Mouse (Mus musculus): ENCODE data around the gene Elf5. TPM values are rescaled to one million over a fixed set of nuclear protein-coding genes. Genes with fewer than 3 reads are reported as not detected.

Elf5 gene
- not detected in 2 replicates for polyA plus RNA-seq (2015; fragmentation: Nextera tagmentation; extraction: Ambion mirVana)

GRCm38 (mm10) chr2:103411348-103411747 lies at the start of gene Elf5:
Gene Elf5, plus strand, starts transcription at chr2:103411688.
- Histone ChIP-seq H3K27ac (ENCODE audit: low read length) (no peak within 1 kb of the TSS), H3K36me3 (ENCODE audit: control insufficient read depth, insufficient read depth, low read length) (no peaks in the 10 kb centered on the region), H3K4me3 (ENCODE audit: low read depth, low read length) (no peak within 1 kb of the TSS), H3K27me3 (ENCODE audit: control insufficient read depth, insufficient read depth, low read depth, low read length) (no peaks in the 10 kb centered on the region), H3K4me2 (ENCODE audit: low read length) (no peak within 1 kb of the TSS), H3K4me1 (ENCODE audit: control insufficient read depth, insufficient read depth, low read length) (no peaks in the 10 kb centered on the region), H3K9ac (ENCODE audit: low read depth, low read length) (no peak within 1 kb of the TSS), H3K9me3 (replicated peaks; ENCODE audit: control insufficient read depth, low read length, poor library complexity, severe bottlenecking) (no peaks in the 10 kb centered on the region)
- WGBS: 88% methylated on average over 6 of the region's 6 CpGs
- no peak for ATAC-seq

- H3K36me3 ChIP-seq (ENCODE audit: control insufficient read depth, insufficient read depth, low read length): no peaks in the 10 kb centered on the region
Observed at GRCm38 (mm10) chr2:103372541-103372940, 38.9 kb upstream of the Elf5 start.

GRCm38 (mm10) chr2:103379502-103380160 lies 31.9 kb upstream of the Elf5 start:
- H3K4me3 ChIP-seq (ENCODE audit: low read depth, low read length): no peak overlapping the region
- WGBS: 88% methylated on average over 9 of the region's 9 CpGs
- no peaks in the 10 kb centered on the region for H3K9me3 ChIP-seq (replicated peaks; ENCODE audit: control insufficient read depth, low read length, poor library complexity, severe bottlenecking)
- no peak overlapping the region for H3K27ac ChIP-seq (ENCODE audit: low read length)
- H3K4me2 ChIP-seq (ENCODE audit: low read length): no peak overlapping the region
- ATAC-seq: no peak
- no peaks in the 10 kb centered on the region for H3K27me3 ChIP-seq (ENCODE audit: control insufficient read depth, insufficient read depth, low read depth, low read length)
- no peaks in the 10 kb centered on the region for H3K4me1 ChIP-seq (ENCODE audit: control insufficient read depth, insufficient read depth, low read length)
- H3K36me3 ChIP-seq (ENCODE audit: control insufficient read depth, insufficient read depth, low read length): no peaks in the 10 kb centered on the region
- H3K9ac ChIP-seq (ENCODE audit: low read depth, low read length): no peak overlapping the region

More at GRCm38 (mm10) chr2:103372541-103372940, 38.9 kb upstream of the Elf5 start:
- Histone ChIP-seq H3K9me3 (replicated peaks; ENCODE audit: control insufficient read depth, low read length, poor library complexity, severe bottlenecking) (no peaks in the 10 kb centered on the region), H3K4me1 (ENCODE audit: control insufficient read depth, insufficient read depth, low read length) (no peaks in the 10 kb centered on the region), H3K9ac (ENCODE audit: low read depth, low read length) (no peak overlapping the region), H3K27me3 (ENCODE audit: control insufficient read depth, insufficient read depth, low read depth, low read length) (no peaks in the 10 kb centered on the region), H3K27ac (ENCODE audit: low read length) (no peak overlapping the region), H3K4me3 (ENCODE audit: low read depth, low read length) (no peak overlapping the region), H3K4me2 (ENCODE audit: low read length) (no peak overlapping the region)
- no peak for ATAC-seq
- 72% methylated on average over 5 of the region's 5 CpGs for WGBS

GRCm38 (mm10) chr2:103382174-103382573 lies 29.3 kb upstream of the Elf5 start:
- no peak overlapping the region for H3K9ac ChIP-seq (ENCODE audit: low read depth, low read length)
- no peaks in the 10 kb centered on the region for H3K27me3 ChIP-seq (ENCODE audit: control insufficient read depth, insufficient read depth, low read depth, low read length)
- no peaks in the 10 kb centered on the region for H3K4me1 ChIP-seq (ENCODE audit: control insufficient read depth, insufficient read depth, low read length)
- H3K36me3 ChIP-seq (ENCODE audit: control insufficient read depth, insufficient read depth, low read length): no peaks in the 10 kb centered on the region
- H3K4me2 ChIP-seq (ENCODE audit: low read length): no peak overlapping the region
- no peak overlapping the region for H3K27ac ChIP-seq (ENCODE audit: low read length)
- ATAC-seq: no peak
- WGBS: 78% methylated on average over 2 of the region's 2 CpGs
- H3K9me3 ChIP-seq (replicated peaks; ENCODE audit: control insufficient read depth, low read length, poor library complexity, severe bottlenecking): no peaks in the 10 kb centered on the region
- H3K4me3 ChIP-seq (ENCODE audit: low read depth, low read length): no peak overlapping the region

GRCm38 (mm10) chr2:103387881-103388280 lies 23.6 kb upstream of the Elf5 start:
- H3K4me2 ChIP-seq (ENCODE audit: low read length): no peak overlapping the region
- ATAC-seq: no peak
- H3K4me3 ChIP-seq (ENCODE audit: low read depth, low read length): no peak overlapping the region
- 94% methylated on average over 1 of the region's 1 CpGs for WGBS
- no peaks in the 10 kb centered on the region for H3K27me3 ChIP-seq (ENCODE audit: control insufficient read depth, insufficient read depth, low read depth, low read length)
- H3K4me1 ChIP-seq (ENCODE audit: control insufficient read depth, insufficient read depth, low read length): no peaks in the 10 kb centered on the region
- no peaks in the 10 kb centered on the region for H3K9me3 ChIP-seq (replicated peaks; ENCODE audit: control insufficient read depth, low read length, poor library complexity, severe bottlenecking)
- no peak overlapping the region for H3K27ac ChIP-seq (ENCODE audit: low read length)
- no peak overlapping the region for H3K9ac ChIP-seq (ENCODE audit: low read depth, low read length)
- H3K36me3 ChIP-seq (ENCODE audit: control insufficient read depth, insufficient read depth, low read length): no peaks in the 10 kb centered on the region

GRCm38 (mm10) chr2:103388311-103388710 lies 23.2 kb upstream of the Elf5 start:
- no peak for ATAC-seq
- no peaks in the 10 kb centered on the region for H3K9me3 ChIP-seq (replicated peaks; ENCODE audit: control insufficient read depth, low read length, poor library complexity, severe bottlenecking)
- WGBS: 100% methylated on average over 1 of the region's 1 CpGs

GRCm38 (mm10) chr2:103390086-103390988 lies 21.2 kb upstream of the Elf5 start:
- Histone ChIP-seq H3K27ac (ENCODE audit: low read length) (0 out of 2 replicates have a peak overlapping the region, but pooled peaks have one; percentile 22), H3K27me3 (ENCODE audit: control insufficient read depth, insufficient read depth, low read depth, low read length) (no peaks in the 10 kb centered on the region), H3K4me1 (ENCODE audit: control insufficient read depth, insufficient read depth, low read length) (no peaks in the 10 kb centered on the region), H3K4me2 (ENCODE audit: low read length) (no peak overlapping the region), H3K36me3 (ENCODE audit: control insufficient read depth, insufficient read depth, low read length) (no peaks in the 10 kb centered on the region), H3K9ac (ENCODE audit: low read depth, low read length) (no peak overlapping the region), H3K9me3 (replicated peaks; ENCODE audit: control insufficient read depth, low read length, poor library complexity, severe bottlenecking) (no peaks in the 10 kb centered on the region), H3K4me3 (ENCODE audit: low read depth, low read length) (no peak overlapping the region)
- peak; percentile 58; the same call in 1 of the 2 replicates for ATAC-seq
- 49% methylated on average over 4 of the region's 4 CpGs for WGBS

More at GRCm38 (mm10) chr2:103388311-103388710, 23.2 kb upstream of the Elf5 start:
- Histone ChIP-seq H3K4me1 (ENCODE audit: control insufficient read depth, insufficient read depth, low read length) (no peaks in the 10 kb centered on the region), H3K9ac (ENCODE audit: low read depth, low read length) (no peak overlapping the region), H3K27me3 (ENCODE audit: control insufficient read depth, insufficient read depth, low read depth, low read length) (no peaks in the 10 kb centered on the region), H3K27ac (ENCODE audit: low read length) (no peak overlapping the region), H3K36me3 (ENCODE audit: control insufficient read depth, insufficient read depth, low read length) (no peaks in the 10 kb centered on the region), H3K4me2 (ENCODE audit: low read length) (no peak overlapping the region), H3K4me3 (ENCODE audit: low read depth, low read length) (no peak overlapping the region)

GRCm38 (mm10) chr2:103391626-103392025 lies 19.9 kb upstream of the Elf5 start:
- no peak overlapping the region for H3K4me3 ChIP-seq (ENCODE audit: low read depth, low read length)
- 89% methylated on average over 3 of the region's 4 CpGs for WGBS
- no peaks in the 10 kb centered on the region for H3K27me3 ChIP-seq (ENCODE audit: control insufficient read depth, insufficient read depth, low read depth, low read length)
- ATAC-seq: no peak
- no peak overlapping the region for H3K27ac ChIP-seq (ENCODE audit: low read length)
- H3K4me1 ChIP-seq (ENCODE audit: control insufficient read depth, insufficient read depth, low read length): no peaks in the 10 kb centered on the region
- no peaks in the 10 kb centered on the region for H3K36me3 ChIP-seq (ENCODE audit: control insufficient read depth, insufficient read depth, low read length)
- H3K9me3 ChIP-seq (replicated peaks; ENCODE audit: control insufficient read depth, low read length, poor library complexity, severe bottlenecking): no peaks in the 10 kb centered on the region
- H3K4me2 ChIP-seq (ENCODE audit: low read length): no peak overlapping the region
- H3K9ac ChIP-seq (ENCODE audit: low read depth, low read length): no peak overlapping the region

- no peaks in the 10 kb centered on the region for H3K4me1 ChIP-seq (ENCODE audit: control insufficient read depth, insufficient read depth, low read length)
- H3K36me3 ChIP-seq (ENCODE audit: control insufficient read depth, insufficient read depth, low read length): no peaks in the 10 kb centered on the region
- H3K27ac ChIP-seq (ENCODE audit: low read length): no peak overlapping the region
- no peak overlapping the region for H3K4me3 ChIP-seq (ENCODE audit: low read depth, low read length)
- H3K9ac ChIP-seq (ENCODE audit: low read depth, low read length): no peak overlapping the region
- 52% methylated on average over 6 of the region's 6 CpGs for WGBS
- H3K4me2 ChIP-seq (ENCODE audit: low read length): no peak overlapping the region
- H3K9me3 ChIP-seq (replicated peaks; ENCODE audit: control insufficient read depth, low read length, poor library complexity, severe bottlenecking): no peaks in the 10 kb centered on the region
- no peak for ATAC-seq
- H3K27me3 ChIP-seq (ENCODE audit: control insufficient read depth, insufficient read depth, low read depth, low read length): no peaks in the 10 kb centered on the region
Observed at GRCm38 (mm10) chr2:103398110-103398509, 13.4 kb upstream of the Elf5 start.
